Mouse (Mus musculus): ENCODE data around the gene Ist1.

Gene Ist1

DNA sequence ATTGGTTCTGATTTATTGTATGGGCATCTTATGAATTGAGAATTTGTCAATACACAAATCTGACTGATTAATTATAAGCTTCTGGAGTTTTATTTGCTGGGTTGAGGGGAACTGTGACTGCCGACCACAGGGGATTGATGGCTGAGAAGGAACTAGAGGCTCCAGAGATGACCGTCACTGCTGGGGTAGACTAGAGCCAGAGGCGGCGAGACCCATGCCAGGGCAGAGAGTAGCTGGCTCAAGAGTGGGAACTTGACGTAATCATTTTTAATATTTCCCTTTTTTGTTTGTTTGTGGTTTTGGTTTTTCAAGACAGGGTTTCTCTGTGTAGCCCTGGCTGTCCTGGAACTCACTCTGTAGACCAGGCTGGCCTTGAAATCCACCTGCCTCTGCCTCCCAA lies 5.8 kb downstream of the Ist1 start:
- in situ Hi-C loops (cut with MboI, MseI) = no loop called here

- in situ Hi-C loops (cut with MboI, MseI) = no loop called here
These were observed 10.9 kb downstream of the Ist1 start for GRCm38 (mm10) chr8:109682120-109682519.

GRCm38 (mm10) chr8:109681535-109681934 lies 11.5 kb downstream of the Ist1 start:
- in situ Hi-C loops (cut with MboI, MseI) = no loop called here

DNA sequence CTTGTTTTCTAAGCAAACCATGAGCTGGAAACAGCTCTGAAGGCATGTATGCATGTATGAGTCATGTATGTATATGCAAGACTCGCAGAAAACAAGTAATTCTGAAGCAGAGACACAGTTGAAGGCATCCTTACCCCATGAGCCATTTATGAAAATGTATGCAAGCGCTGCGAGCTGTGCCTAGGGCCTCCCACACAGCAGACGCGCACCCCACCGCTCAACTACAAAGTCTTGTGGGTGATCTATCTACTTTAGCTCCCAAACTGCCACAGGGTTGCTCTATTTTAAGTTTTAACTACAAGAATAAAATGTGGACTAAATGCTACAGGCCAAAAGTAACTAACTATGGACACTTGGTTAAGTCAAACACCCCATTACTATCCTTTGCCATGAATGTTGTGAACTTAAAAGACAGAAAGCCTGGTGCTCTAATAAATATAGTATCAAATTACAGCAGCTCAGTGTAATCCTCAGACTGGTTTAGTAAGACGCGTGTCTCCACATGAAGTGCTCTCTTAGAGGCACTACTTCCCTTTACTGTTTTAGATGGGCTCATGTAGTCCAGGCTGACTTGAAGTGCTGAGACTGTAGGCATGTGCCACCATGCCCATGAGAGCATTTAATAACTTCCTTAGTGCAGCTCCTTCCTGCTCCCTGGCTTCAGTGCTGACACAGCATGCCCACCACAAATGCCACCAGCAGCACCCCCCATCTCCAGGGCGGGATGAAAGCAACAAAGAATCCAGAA lies 17.0 kb downstream of the Ist1 start:
- in situ Hi-C loops (cut with MboI, MseI) = no loop called here

GRCm38 (mm10) chr8:109673596-109673995 lies 19.5 kb downstream of the Ist1 start:
- in situ Hi-C loops (cut with MboI, MseI) = no loop called here

DNA sequence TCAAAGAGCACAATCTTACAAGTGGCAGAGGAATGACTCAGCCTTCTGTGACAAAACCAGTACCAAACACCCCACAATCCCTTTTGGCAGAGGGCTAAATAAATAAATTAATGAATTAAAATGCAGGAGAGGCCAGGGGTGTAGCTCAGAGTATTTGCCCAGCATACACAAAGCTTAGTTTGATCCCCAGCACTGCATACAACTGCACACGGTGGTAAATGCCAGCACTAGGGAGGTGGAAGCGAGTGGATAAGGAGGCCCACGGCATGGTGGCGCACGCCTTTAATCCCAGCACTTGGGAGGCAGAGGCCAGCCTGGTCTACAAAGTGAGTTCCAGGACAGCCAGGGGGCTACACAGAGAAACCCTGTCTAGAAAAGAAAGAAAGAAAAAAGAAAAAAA lies 20.4 kb downstream of the Ist1 start:
- in situ Hi-C loops (cut with MboI, MseI) = no loop called here

- in situ Hi-C loops (cut with MboI, MseI) = no loop called here
These were observed 26.4 kb downstream of the Ist1 start for GRCm38 (mm10) chr8:109666616-109667015.

- in situ Hi-C loops (cut with MboI, MseI) = no loop called here
These were observed 30.7 kb downstream of the Ist1 start for GRCm38 (mm10) chr8:109662328-109662727.

DNA sequence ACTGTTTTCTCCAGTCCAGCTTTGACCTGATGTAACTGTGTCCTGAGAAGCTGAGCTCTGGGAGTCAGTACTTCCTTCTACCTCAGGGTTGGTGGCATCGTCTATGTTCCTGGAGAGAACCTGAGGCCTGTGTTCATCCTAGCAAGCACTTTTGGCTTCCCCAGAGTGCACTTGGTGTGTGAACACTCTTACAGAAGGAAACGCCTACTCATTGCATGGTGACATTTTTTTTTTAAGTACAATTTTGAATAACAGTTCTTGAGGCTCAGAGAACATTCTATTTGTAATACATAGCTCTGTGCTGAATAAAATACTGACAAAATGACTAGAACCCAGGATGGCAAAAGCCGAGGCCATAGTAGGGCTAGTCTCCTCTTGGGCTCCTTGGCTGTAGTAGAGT lies 36.2 kb downstream of the Ist1 start:
- in situ Hi-C loops (cut with MboI, MseI) = no loop called here

DNA sequence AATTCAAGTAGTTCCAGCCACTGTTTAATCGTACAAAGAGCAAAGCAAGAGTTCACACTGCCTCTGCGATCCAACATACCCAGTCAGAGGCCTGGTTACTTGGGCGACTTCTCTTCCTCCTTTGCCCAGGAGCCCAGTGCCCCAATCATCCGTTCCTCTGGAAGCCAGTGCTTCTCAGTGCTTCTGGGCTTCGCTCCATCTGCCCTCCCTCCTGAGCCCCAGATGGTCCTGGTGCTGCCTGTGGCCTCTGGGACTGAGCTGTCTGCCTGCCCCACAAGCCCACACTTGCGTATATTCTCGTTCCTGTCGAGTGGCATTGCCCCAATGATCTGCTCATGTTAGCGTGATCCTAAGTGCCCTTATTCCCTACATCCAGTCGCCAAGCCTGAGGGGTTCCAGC lies 42.3 kb downstream of the Ist1 start:
- in situ Hi-C loops (cut with MboI, MseI) = no loop called here

- in situ Hi-C loops (cut with MboI, MseI) = no loop called here
These were observed 44.6 kb downstream of the Ist1 start for GRCm38 (mm10) chr8:109648469-109648868.

- in situ Hi-C loops (cut with MboI, MseI) = no loop called here
These were observed 45.7 kb downstream of the Ist1 start for GRCm38 (mm10) chr8:109647331-109647730.

GRCm38 (mm10) chr8:109641236-109641635 lies 51.8 kb downstream of the Ist1 start:
- in situ Hi-C loops (cut with MboI, MseI) = no loop called here

- in situ Hi-C loops (cut with MboI, MseI) = no loop called here
These were observed 52.6 kb downstream of the Ist1 start for GRCm38 (mm10) chr8:109640410-109640809.

DNA sequence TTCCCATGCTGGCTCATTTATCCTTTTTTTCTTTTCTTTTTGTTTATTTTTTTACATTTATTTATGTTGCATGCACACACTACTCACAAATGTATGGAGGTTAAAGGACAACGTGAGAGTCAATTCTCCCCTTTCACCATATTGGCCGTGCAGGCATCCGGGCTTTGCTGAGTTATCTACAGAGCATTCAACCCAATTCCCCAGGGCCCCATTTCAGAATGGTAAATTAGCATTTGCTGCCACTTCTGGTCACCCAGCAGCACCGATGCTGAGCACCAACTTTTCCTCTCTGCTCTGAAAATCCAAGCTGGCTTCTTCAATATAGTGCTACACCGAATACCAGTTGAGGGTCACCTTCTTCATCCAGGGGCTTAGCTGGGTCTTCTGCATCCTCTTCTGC lies 54.2 kb downstream of the Ist1 start:
- in situ Hi-C loops (cut with MboI, MseI) = loop anchor here (10.0 kb wide), 1 partner anchor 774 kb away; no protein-coding TSS in a partner anchor

DNA sequence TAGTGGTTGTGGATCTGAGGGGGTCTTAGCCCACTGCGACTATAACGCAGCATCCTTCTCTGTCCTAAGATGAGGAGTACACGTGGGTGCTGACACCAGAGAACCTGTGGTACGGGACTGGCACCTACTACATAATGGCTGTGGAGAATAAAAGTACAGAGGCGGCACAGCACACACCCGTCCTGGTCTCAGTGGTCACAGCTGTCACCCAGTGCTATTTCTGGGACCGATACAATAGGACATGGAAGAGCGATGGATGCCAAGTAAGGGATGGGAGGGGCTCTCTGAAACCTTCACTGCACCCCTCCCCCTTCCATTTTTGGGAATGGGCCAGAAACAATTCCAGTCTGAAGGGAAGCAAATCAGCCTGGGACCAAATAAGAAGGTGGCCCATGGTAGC lies 57.9 kb downstream of the Ist1 start:
- in situ Hi-C loops (cut with MboI, MseI) = loop anchor here (10.0 kb wide), 1 partner anchor 770 kb away; no protein-coding TSS in a partner anchor

DNA sequence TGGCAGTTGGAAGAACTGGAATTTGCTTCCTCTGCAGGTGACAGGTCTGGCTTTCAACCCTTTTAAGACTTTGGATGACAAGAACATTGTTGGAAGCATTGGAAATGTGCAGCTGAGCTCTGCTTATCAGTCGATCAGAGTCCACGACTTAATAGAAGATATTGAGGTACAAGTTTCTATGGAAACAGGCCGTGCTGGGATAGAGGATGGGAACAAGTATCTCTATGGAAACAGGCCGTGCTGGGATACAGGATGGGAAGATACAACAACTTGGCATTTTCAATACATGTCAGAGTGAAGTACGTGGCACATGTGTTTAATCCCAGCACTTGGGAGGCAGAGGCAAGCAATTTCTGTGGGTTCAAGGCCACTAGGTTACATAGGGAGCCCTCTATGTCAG lies 60.6 kb downstream of the Ist1 start:
- in situ Hi-C loops (cut with MboI, MseI) = loop anchor here (10.0 kb wide), 1 partner anchor 768 kb away; no protein-coding TSS in a partner anchor

GRCm38 (mm10) chr8:109628638-109629037 lies 64.4 kb downstream of the Ist1 start:
- in situ Hi-C loops (cut with MboI, MseI) = no loop called here

Data from regulatory T cell (primary cell).